Mouse (Mus musculus): Measurements from ENCODE around the gene Piwil1. TPM values are rescaled to one million over a fixed set of nuclear protein-coding genes. Genes with fewer than 3 reads are reported as not detected.

Piwil1 gene
- polyA plus RNA-seq, 1 experiment from 2014 or later = not detected

DNA sequence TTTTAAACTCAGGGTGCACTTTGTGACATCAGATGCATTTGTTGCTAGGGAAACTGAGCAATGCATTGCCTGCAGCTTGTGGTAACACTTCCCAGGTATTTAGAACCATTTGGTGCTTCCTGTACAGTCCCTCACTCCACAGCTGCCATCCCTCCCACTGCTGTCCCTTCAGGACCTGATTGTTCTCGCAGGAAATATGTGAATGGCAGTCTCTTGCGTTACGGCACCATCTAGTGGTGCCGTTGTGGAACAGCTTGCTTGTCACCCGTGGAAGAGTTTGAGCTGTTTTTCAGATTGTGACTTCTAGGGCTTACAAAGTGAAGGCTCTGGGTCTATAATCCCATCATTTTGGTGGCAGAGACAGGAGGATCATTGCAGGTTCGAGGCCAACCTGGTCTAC, 31.6 kb downstream of the Piwil1 start:
- H3K27me3 ChIP-seq (ENCODE audit: control insufficient read depth, insufficient read depth, low read length) = no peaks in the 10 kb centered on the region
- TF ChIP-seq EP300 (optimal IDR thresholded peaks at IDR 0.05) = no peak
- peak; percentile 98 for TF ChIP-seq CTCF (IDR thresholded peaks at IDR 0.05; ENCODE audit: low read depth)
- H3K36me3 ChIP-seq (ENCODE audit: control insufficient read depth, insufficient read depth, low read length) = no peaks in the 10 kb centered on the region
- no peaks in the 10 kb centered on the region for H3K4me1 ChIP-seq (replicated peaks; ENCODE audit: control insufficient read depth, insufficient read depth)
- H3K9me3 ChIP-seq (ENCODE audit: control insufficient read depth, low read length) = no peaks in the 10 kb centered on the region
- no peak overlapping the region for H3K27ac ChIP-seq (replicated peaks)
- 2% methylated on average over 6 of the region's 6 CpGs for WGBS
- no peak overlapping the region for H3K4me2 ChIP-seq (replicated peaks; ENCODE audit: low read depth)
- no peak for ATAC-seq (ENCODE audit: low FRiP score, low TSS enrichment)
- H3K9ac ChIP-seq (ENCODE audit: low read length) = no peak overlapping the region
- H3K4me3 ChIP-seq (ENCODE audit: low read depth, low read length) = no peak overlapping the region
- peak; percentile 54 for DNase-seq (ENCODE audit: low spot score)

DNA sequence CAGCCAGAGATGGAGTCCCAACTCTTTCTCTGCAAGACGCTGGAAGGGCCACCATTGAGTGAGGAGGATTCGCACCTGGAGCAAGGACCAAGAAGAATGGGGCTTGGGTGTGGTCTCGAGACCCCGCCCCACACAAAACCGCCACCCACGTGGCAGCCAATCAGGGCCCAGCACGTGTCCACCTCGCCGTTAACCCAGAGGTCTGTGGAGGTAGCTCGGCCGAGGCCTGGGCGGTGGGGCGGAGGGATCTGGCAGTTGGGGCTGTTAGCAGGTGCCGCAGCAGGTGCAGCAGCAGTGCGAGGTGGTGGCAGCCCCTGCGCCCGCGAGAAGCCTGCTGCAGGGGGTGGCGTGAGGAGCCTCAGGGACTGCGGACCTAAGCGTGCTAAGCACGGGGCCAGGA, 33.6 kb downstream of the Piwil1 start:
- TF ChIP-seq EP300 (optimal IDR thresholded peaks at IDR 0.05) = no peak
- TF ChIP-seq CTCF (IDR thresholded peaks at IDR 0.05; ENCODE audit: low read depth) = no peak
- H3K4me2 ChIP-seq (replicated peaks; ENCODE audit: low read depth) = no peak overlapping the region
- no peak for DNase-seq (ENCODE audit: low spot score)
- no peak overlapping the region for H3K27ac ChIP-seq (replicated peaks)
- no peaks in the 10 kb centered on the region for H3K27me3 ChIP-seq (ENCODE audit: control insufficient read depth, insufficient read depth, low read length)
- no peaks in the 10 kb centered on the region for H3K9me3 ChIP-seq (ENCODE audit: control insufficient read depth, low read length)
- H3K4me3 ChIP-seq (ENCODE audit: low read depth, low read length) = no peak overlapping the region
- no peaks in the 10 kb centered on the region for H3K36me3 ChIP-seq (ENCODE audit: control insufficient read depth, insufficient read depth, low read length)
- no peak for ATAC-seq (ENCODE audit: low FRiP score, low TSS enrichment)
- H3K4me1 ChIP-seq (replicated peaks; ENCODE audit: control insufficient read depth, insufficient read depth) = no peaks in the 10 kb centered on the region
- 68% methylated on average over 22 of the region's 22 CpGs for WGBS
- H3K9ac ChIP-seq (ENCODE audit: low read length) = no peak overlapping the region

DNA sequence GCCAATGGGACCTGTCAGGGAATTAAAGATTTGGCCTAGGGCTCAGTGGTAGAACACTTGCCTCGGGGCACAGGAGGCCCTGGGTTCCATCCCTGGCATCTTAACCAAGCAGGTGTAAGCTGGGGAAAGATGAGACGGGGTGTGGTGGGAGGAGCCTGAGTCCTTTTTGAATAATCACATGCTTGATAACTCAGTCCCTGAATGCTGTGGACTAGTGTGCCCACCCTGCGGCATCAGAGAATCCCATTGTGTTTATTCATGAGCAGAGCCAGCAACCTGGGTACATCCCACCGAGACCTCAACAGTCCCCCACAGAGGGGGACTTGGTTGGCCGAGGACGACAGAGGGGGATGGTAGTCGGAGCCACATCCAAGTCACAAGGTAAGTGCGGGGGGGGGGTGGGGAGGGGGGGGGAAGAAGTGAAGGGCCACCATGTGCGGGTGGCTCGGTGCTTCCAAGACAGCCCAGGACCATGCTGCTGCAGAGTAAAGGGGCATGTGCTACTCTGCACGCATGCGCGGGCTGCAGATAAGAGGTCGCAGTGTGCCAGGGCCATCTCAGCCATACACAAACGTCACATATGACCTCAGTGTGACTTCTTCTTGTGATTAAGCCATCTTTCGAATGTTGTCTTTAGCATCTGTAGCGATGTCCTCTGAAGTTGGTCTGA, 37.0 kb downstream of the Piwil1 start:
- no peaks in the 10 kb centered on the region for H3K36me3 ChIP-seq (ENCODE audit: control insufficient read depth, insufficient read depth, low read length)
- H3K9ac ChIP-seq (ENCODE audit: low read length) = no peak overlapping the region
- ATAC-seq (ENCODE audit: low FRiP score, low TSS enrichment) (no peak), DNase-seq (ENCODE audit: low spot score) (no peak)
- H3K4me3 ChIP-seq (ENCODE audit: low read depth, low read length) = no peak overlapping the region
- no peaks in the 10 kb centered on the region for H3K4me1 ChIP-seq (replicated peaks; ENCODE audit: control insufficient read depth, insufficient read depth)
- no peak overlapping the region for H3K27ac ChIP-seq (replicated peaks)
- no peaks in the 10 kb centered on the region for H3K27me3 ChIP-seq (ENCODE audit: control insufficient read depth, insufficient read depth, low read length)
- H3K9me3 ChIP-seq (ENCODE audit: control insufficient read depth, low read length) = no peaks in the 10 kb centered on the region
- no peak overlapping the region for H3K4me2 ChIP-seq (replicated peaks; ENCODE audit: low read depth)
- 41% methylated on average over 14 of the region's 17 CpGs for WGBS
- TF ChIP-seq EP300 (optimal IDR thresholded peaks at IDR 0.05) = no peak
- TF ChIP-seq CTCF (IDR thresholded peaks at IDR 0.05; ENCODE audit: low read depth) = no peak

DNA sequence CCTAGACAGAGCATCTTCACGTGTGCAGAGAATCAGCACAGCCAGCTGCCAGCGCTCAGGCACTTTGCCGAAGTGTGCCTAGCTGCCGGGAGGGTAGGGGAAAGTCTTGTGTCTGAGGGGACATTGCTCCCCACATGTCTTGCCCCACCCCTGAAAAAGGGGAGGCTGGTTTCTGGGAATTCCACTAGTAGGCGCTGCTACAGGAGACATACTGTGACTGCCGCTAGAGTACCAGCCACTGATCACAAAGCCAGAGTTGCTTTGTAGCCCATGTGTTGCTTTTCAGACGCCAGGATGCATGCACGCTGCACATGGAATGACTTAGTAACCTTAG, 37.5 kb downstream of the Piwil1 start:
- Histone ChIP-seq H3K27me3 (ENCODE audit: control insufficient read depth, insufficient read depth, low read length) (no peaks in the 10 kb centered on the region), H3K9ac (ENCODE audit: low read length) (no peak overlapping the region), H3K4me1 (replicated peaks; ENCODE audit: control insufficient read depth, insufficient read depth) (no peaks in the 10 kb centered on the region), H3K36me3 (ENCODE audit: control insufficient read depth, insufficient read depth, low read length) (no peaks in the 10 kb centered on the region), H3K27ac (replicated peaks) (no peak overlapping the region), H3K9me3 (ENCODE audit: control insufficient read depth, low read length) (no peaks in the 10 kb centered on the region), H3K4me2 (replicated peaks; ENCODE audit: low read depth) (no peak overlapping the region), H3K4me3 (ENCODE audit: low read depth, low read length) (no peak overlapping the region)
- 34% methylated on average over 8 of the region's 8 CpGs for WGBS
- ATAC-seq (ENCODE audit: low FRiP score, low TSS enrichment) = no peak
- no peak for DNase-seq (ENCODE audit: low spot score)
- TF ChIP-seq CTCF (IDR thresholded peaks at IDR 0.05; ENCODE audit: low read depth) (peak; percentile 27), EP300 (optimal IDR thresholded peaks at IDR 0.05) (no peak)

DNA sequence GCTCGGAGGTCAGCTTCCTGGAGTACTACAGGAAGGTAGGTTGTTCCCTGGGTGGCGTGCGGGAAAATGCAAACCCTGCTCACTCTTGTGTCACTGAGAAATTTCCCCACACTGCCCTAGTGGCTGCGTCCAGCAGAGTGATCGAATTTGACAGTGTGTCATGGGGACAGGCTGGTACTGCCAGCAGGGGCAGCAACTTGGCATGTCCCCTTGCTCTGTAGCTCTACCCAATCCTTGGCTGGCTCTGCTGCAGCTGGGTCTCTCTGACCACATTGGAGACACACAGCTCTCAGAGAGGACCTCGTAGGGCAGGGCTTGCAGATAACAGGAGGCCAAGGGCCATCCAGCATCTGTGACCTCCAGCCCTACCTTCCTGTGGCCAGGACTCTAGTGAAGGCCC, 42.0 kb downstream of the Piwil1 start:
- H3K9me3 ChIP-seq (ENCODE audit: control insufficient read depth, low read length) = no peaks in the 10 kb centered on the region
- no peak for ATAC-seq (ENCODE audit: low FRiP score, low TSS enrichment)
- TF ChIP-seq CTCF (IDR thresholded peaks at IDR 0.05; ENCODE audit: low read depth) = no peak
- H3K27me3 ChIP-seq (ENCODE audit: control insufficient read depth, insufficient read depth, low read length) = no peaks in the 10 kb centered on the region
- 76% methylated on average over 6 of the region's 6 CpGs for WGBS
- H3K4me1 ChIP-seq (replicated peaks; ENCODE audit: control insufficient read depth, insufficient read depth) = no peaks in the 10 kb centered on the region
- no peak overlapping the region for H3K4me3 ChIP-seq (ENCODE audit: low read depth, low read length)
- no peaks in the 10 kb centered on the region for H3K36me3 ChIP-seq (ENCODE audit: control insufficient read depth, insufficient read depth, low read length)
- no peak overlapping the region for H3K4me2 ChIP-seq (replicated peaks; ENCODE audit: low read depth)
- no peak overlapping the region for H3K9ac ChIP-seq (ENCODE audit: low read length)
- H3K27ac ChIP-seq (replicated peaks) = no peak overlapping the region
- DNase-seq (ENCODE audit: low spot score) = no peak

DNA sequence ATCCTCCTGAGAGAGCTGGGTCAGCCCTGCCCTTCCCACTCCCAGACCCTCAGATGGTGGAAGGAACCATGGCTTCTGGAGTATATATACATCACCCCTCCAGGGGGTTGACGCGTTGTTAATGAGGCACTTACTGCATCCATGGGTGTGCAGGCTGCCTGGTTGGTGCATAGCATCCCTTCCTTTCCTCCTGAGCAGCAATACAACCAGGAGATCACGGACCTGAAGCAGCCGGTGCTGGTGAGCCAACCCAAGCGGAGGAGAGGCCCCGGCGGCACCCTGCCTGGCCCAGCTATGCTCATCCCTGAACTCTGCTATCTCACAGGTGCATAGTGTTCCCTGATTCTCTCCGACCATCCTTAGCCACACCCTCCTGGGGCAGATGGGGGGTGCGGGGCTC, 42.9 kb downstream of the Piwil1 start:
- TF ChIP-seq EP300 (optimal IDR thresholded peaks at IDR 0.05) (no peak), CTCF (IDR thresholded peaks at IDR 0.05; ENCODE audit: low read depth) (no peak)
- Histone ChIP-seq H3K27me3 (ENCODE audit: control insufficient read depth, insufficient read depth, low read length) (no peaks in the 10 kb centered on the region), H3K36me3 (ENCODE audit: control insufficient read depth, insufficient read depth, low read length) (no peaks in the 10 kb centered on the region), H3K27ac (replicated peaks) (no peak overlapping the region), H3K9ac (ENCODE audit: low read length) (no peak overlapping the region), H3K4me1 (replicated peaks; ENCODE audit: control insufficient read depth, insufficient read depth) (no peaks in the 10 kb centered on the region), H3K4me3 (ENCODE audit: low read depth, low read length) (no peak overlapping the region), H3K9me3 (ENCODE audit: control insufficient read depth, low read length) (no peaks in the 10 kb centered on the region), H3K4me2 (replicated peaks; ENCODE audit: low read depth) (no peak overlapping the region)
- 71% methylated on average over 9 of the region's 9 CpGs for WGBS
- ATAC-seq (ENCODE audit: low FRiP score, low TSS enrichment) = no peak
- DNase-seq (ENCODE audit: low spot score) = no peak
